Comparison of ENCODE assay signal across 23 mouse cellular contexts in genomic region chr11:86378981-86379380, GRCm38 (mm10). TPM values are rescaled to one million over a fixed set of nuclear protein-coding genes. Genes with fewer than 3 reads are reported as not detected.
A peak's percentile ranks its signal among the peaks of the same experiment; 100 is the strongest.
DNase-seq lines count a peak whose midpoint lies in the region; ATAC-seq and TF ChIP-seq lines count a peak whose summit lies in the region.
"Had no signal": no experiment of that assay in that cellular context is flagged by ENCODE, and none has a peak within 500 bp of the region (broad histone marks: within the 10 kb centered on the region; RNA-seq: fewer than 3 reads in every experiment).

No protein-coding gene starts in this region.

- no peaks in the 10 kb centered on the region for H3K27me3 ChIP-seq in midbrain, embryonic 14.5 days (ENCODE audit: control insufficient read depth, insufficient read depth, low read length)
- no peaks in the 10 kb centered on the region for H3K27me3 ChIP-seq in midbrain, embryonic 15.5 days (replicated peaks)
- H3K27me3 ChIP-seq: embryonic facial prominence, embryonic 12.5 days; forebrain, embryonic 13.5 days; forebrain, embryonic 15.5 days; Patski had no signal

- ATAC-seq in midbrain, embryonic 14.5 days (ENCODE audit: low FRiP score, low TSS enrichment), result no peak
- no peak for ATAC-seq in midbrain, embryonic 15.5 days (replicated peaks)
- ATAC-seq: activated CD4-positive, CD25-positive, alpha-beta regulatory T cell, adult 4 months; CD4-positive, CD25-positive, alpha-beta regulatory T cell, adult 4 months; forebrain, embryonic 13.5 days; forebrain, embryonic 15.5 days; forebrain, postnatal 0 days; Patski had no signal

- H3K36me3 ChIP-seq in midbrain, embryonic 14.5 days (ENCODE audit: control insufficient read depth, insufficient read depth, low read length), result no peaks in the 10 kb centered on the region
- no peaks in the 10 kb centered on the region for H3K36me3 ChIP-seq in midbrain, embryonic 15.5 days (replicated peaks)
- H3K36me3 ChIP-seq: embryonic facial prominence, embryonic 10.5 days; embryonic facial prominence, embryonic 12.5 days; forebrain, embryonic 15.5 days; G1E had no signal

- peak; percentile 71 for DNase-seq in heart, adult 11 months
- DNase-seq in heart, postnatal 25 days (ENCODE audit: low spot score), result no peak
- DNase-seq in midbrain, embryonic 14.5 days, result peak; percentile 12
- peak; percentile 22 for DNase-seq in brain, embryonic 14.5 days (ENCODE audit: low read depth)
- DNase-seq: adrenal gland, adult 8-10 months; adrenal gland, postnatal 14 days; adrenal gland, postnatal 36 days; B cell, adult 2 months; cerebellum, adult 11-12 months; cerebellum, adult 2 months; cerebellum, adult 9-10 months; cerebellum, postnatal 10 days; cerebellum, postnatal 25 days; forebrain, postnatal 0 days had no signal

- no peak overlapping the region for H3K9ac ChIP-seq in midbrain, embryonic 14.5 days (replicated peaks; ENCODE audit: low read length)
- no peak overlapping the region for H3K9ac ChIP-seq in midbrain, embryonic 15.5 days
- H3K9ac ChIP-seq: embryonic facial prominence, embryonic 12.5 days; forebrain, embryonic 13.5 days; forebrain, embryonic 15.5 days; forebrain, postnatal 0 days had no signal

- H3K27ac ChIP-seq in midbrain, embryonic 14.5 days (replicated peaks; ENCODE audit: low read depth, low read length), result no peak overlapping the region
- no peak overlapping the region for H3K27ac ChIP-seq in midbrain, embryonic 15.5 days
- H3K27ac ChIP-seq: embryonic facial prominence, embryonic 10.5 days; embryonic facial prominence, embryonic 12.5 days; forebrain, embryonic 13.5 days; forebrain, embryonic 15.5 days had no signal

- TF ChIP-seq CTCF in brain, embryonic 14.5 days (IDR thresholded peaks at IDR 0.05; ENCODE audit: borderline replicate concordance, extremely low read depth, insufficient read depth, insufficient read length), result no peak

- 37% methylated on average over 4 of the region's 4 CpGs for WGBS in midbrain, embryonic 14.5 days
- WGBS in midbrain, embryonic 15.5 days, result 39% methylated on average over 4 of the region's 4 CpGs

- intact Hi-C loops in heart, postnatal 25 days (cut with DNase I), result no loop called here

- no peaks in the 10 kb centered on the region for H3K4me1 ChIP-seq in midbrain, embryonic 14.5 days (ENCODE audit: control insufficient read depth, insufficient read depth, low read length)
- H3K4me1 ChIP-seq in midbrain, embryonic 15.5 days, result no peaks in the 10 kb centered on the region
- H3K4me1 ChIP-seq: embryonic facial prominence, embryonic 10.5 days; embryonic facial prominence, embryonic 12.5 days; forebrain, embryonic 13.5 days had no signal

- no peak overlapping the region for H3K4me2 ChIP-seq in midbrain, embryonic 14.5 days (ENCODE audit: low read length)
- no peak overlapping the region for H3K4me2 ChIP-seq in midbrain, embryonic 15.5 days
- H3K4me2 ChIP-seq: embryonic facial prominence, embryonic 12.5 days; forebrain, embryonic 13.5 days; forebrain, embryonic 15.5 days had no signal

- no peak overlapping the region for H3K4me3 ChIP-seq in midbrain, embryonic 14.5 days (replicated peaks; ENCODE audit: low read depth, low read length)
- H3K4me3 ChIP-seq in midbrain, embryonic 15.5 days, result no peak overlapping the region
- H3K4me3 ChIP-seq: embryonic facial prominence, embryonic 10.5 days; embryonic facial prominence, embryonic 12.5 days; forebrain, embryonic 13.5 days; forebrain, embryonic 15.5 days had no signal

- no peak for TF ChIP-seq POLR2A in brain, embryonic 14.5 days (IDR thresholded peaks at IDR 0.05; ENCODE audit: borderline replicate concordance, extremely low read depth, insufficient read depth, insufficient read length, poor library complexity, severe bottlenecking)

- H3K9me3 ChIP-seq in midbrain, embryonic 14.5 days (ENCODE audit: control insufficient read depth, low read length), result no peaks in the 10 kb centered on the region
- no peaks in the 10 kb centered on the region for H3K9me3 ChIP-seq in midbrain, embryonic 15.5 days
- H3K9me3 ChIP-seq: embryonic facial prominence, embryonic 10.5 days; embryonic facial prominence, embryonic 12.5 days; forebrain, embryonic 13.5 days; forebrain, embryonic 15.5 days; G1E had no signal

RNA-seq across cellular contexts. Expression of gene Med13, which starts 21.6 kb away (rescaled TPM):
- total RNA-seq in heart, postnatal 25 days (2021), result 10 to 100 TPM; 33.4 to 44.7 TPM
- polyA plus RNA-seq in midbrain, embryonic 14.5 days (2014; fragmentation: Nextera tagmentation; extraction: Ambion mirVana), result 15.1 and 15.2 TPM in 2 replicates
- 8.7 and 9.0 TPM in 2 replicates for polyA plus RNA-seq in midbrain, embryonic 15.5 days (2015; fragmentation: Nextera tagmentation; extraction: Ambion mirVana)
- 26.4 and 30.3 TPM in 2 replicates for polyA plus RNA-seq in brain, embryonic 14.5 days (2012; rRNA removed)
